In the genomic region with DNA sequence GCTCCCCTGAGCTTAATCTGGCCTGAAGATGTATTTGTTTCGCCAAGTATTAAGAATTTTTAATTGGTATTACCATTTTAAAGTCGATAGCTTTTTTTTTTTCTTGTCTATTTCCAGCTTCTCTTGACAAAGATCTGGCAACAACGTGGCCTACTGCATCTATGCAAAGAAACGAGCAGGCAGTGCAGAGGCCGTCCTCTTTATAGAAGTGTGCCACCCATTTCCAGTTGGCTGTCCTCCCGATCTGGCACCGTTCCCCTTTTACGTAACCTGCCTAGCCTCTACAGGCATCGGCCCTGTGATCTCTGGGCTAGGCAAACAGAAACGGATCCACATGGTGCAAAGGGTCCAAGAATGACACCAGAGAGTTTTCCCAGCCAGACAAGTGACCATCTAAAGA, we compare ENCODE assay signal across 7 mouse cellular contexts. TPM values are rescaled to one million over a fixed set of nuclear protein-coding genes. Genes with fewer than 3 reads are reported as not detected.
DNase-seq lines count a peak whose midpoint lies in the region; ATAC-seq and TF ChIP-seq lines count a peak whose summit lies in the region.

No protein-coding gene starts in this region.

- peaks cover 9 to 13% of the 10 kb centered on the region in 2 experiments; a peak in 2 of 4 replicates for H3K4me1 ChIP-seq in MEL (ENCODE audit: control insufficient read depth in 1 of 2, insufficient read depth in 2 of 2, low read length in 2 of 2)
- peaks cover 10 to 21% of the 10 kb centered on the region in 2 experiments for H3K4me1 ChIP-seq in heart, embryonic 14.5 days (ENCODE audit: control insufficient read depth in 2 of 2, insufficient read depth in 2 of 2, low read length in 2 of 2)

- peak overlapping the region; percentile 79 for H3K4me2 ChIP-seq in heart, embryonic 14.5 days (ENCODE audit: low read length)

- no peak for TF ChIP-seq CTCF in MEL (IDR thresholded peaks at IDR 0.05 in 2 of 3, conservative IDR thresholded peaks at IDR 0.05 in 1 of 3; ENCODE audit: control insufficient read depth in 1 of 3, insufficient read depth in 1 of 3, low read depth in 2 of 3, low read length in 3 of 3, poor library complexity in 1 of 3, severe bottlenecking in 1 of 3)
- TF ChIP-seq CTCF in left cerebral cortex, adult 2 months (IDR thresholded peaks at IDR 0.05): no peak

- WGBS in heart, embryonic 14.5 days: 26% methylated on average over 10 of the region's 10 CpGs

- H3K27me3 ChIP-seq in MEL (ENCODE audit: control insufficient read depth in 1 of 2, insufficient read depth in 2 of 2, low read length in 2 of 2): no peaks in the 10 kb centered on the region
- H3K27me3 ChIP-seq in heart, embryonic 14.5 days (ENCODE audit: control insufficient read depth, insufficient read depth, low read length): no peaks in the 10 kb centered on the region
- H3K27me3 ChIP-seq in splenic B cell, adult 2 months (ENCODE audit: control insufficient read depth, insufficient read depth, low read length, poor library complexity, severe bottlenecking): no peaks in the 10 kb centered on the region

- peak overlapping the region; percentile 71 for H3K27ac ChIP-seq in MEL (ENCODE audit: control insufficient read depth, low read depth, low read length)
- peak overlapping the region in 1 of 2 experiments; percentile 57; a peak in 1 of 4 replicates for H3K27ac ChIP-seq in heart, embryonic 14.5 days (replicated peaks in 1 of 2; ENCODE audit: control insufficient read depth in 1 of 2, insufficient read depth in 1 of 2, low read depth in 2 of 2, low read length in 2 of 2)
- no peak overlapping the region; the same call in 1 of the 2 replicates for H3K27ac ChIP-seq in left cerebral cortex, adult 2 months

- intact Hi-C loops in left cerebral cortex, adult 2 months (cut with DNase I): loop anchor here (2.0 to 5.0 kb wide), 3 partner anchors 41 to 323 kb away; a partner anchor contains a TSS

- no peaks in the 10 kb centered on the region for H3K9me3 ChIP-seq in MEL (replicated peaks; ENCODE audit: insufficient read depth, low read length)
- H3K9me3 ChIP-seq in heart, embryonic 14.5 days (ENCODE audit: control insufficient read depth, low read length): no peaks in the 10 kb centered on the region

- no peak; the same call in 1 of the 2 replicates for ATAC-seq in heart, embryonic 14.5 days (ENCODE audit: insufficient number of reproducible peaks, insufficient read depth, low FRiP score, low read depth)
- ATAC-seq in megakaryocyte, adult 5-6 weeks (ENCODE audit: poor library complexity, severe bottlenecking): peak; percentile 66

- H3K36me3 ChIP-seq in MEL (ENCODE audit: control insufficient read depth in 1 of 2, insufficient read depth in 2 of 2, low read length in 2 of 2): peaks cover 0 to 9% of the 10 kb centered on the region in 2 experiments; a peak in 2 of 4 replicates
- no peaks in the 10 kb centered on the region for H3K36me3 ChIP-seq in heart, embryonic 14.5 days (ENCODE audit: control insufficient read depth, insufficient read depth, low read length)
- H3K36me3 ChIP-seq in splenic B cell, adult 2 months (ENCODE audit: control insufficient read depth, insufficient read depth, low read length, poor library complexity, severe bottlenecking): no peaks in the 10 kb centered on the region

- TF ChIP-seq RAD21 in MEL (IDR thresholded peaks at IDR 0.05; ENCODE audit: low read depth, low read length): no peak

- peak in 1 of 2 experiments; percentile 78; a peak in 2 of 4 replicates for TF ChIP-seq POLR2A in MEL (IDR thresholded peaks at IDR 0.05; ENCODE audit: control insufficient read depth in 1 of 2, insufficient read depth in 1 of 2, low read depth in 1 of 2, low read length in 2 of 2, poor library complexity in 1 of 2)

- DNase-seq in 416B (ENCODE audit: low read depth) (peak; percentile 97), MEL (ENCODE audit: low read depth, low spot score) (peak; percentile 96)
- peak; percentile 92 for DNase-seq in cerebellum, adult 9-11 months
- peak; percentile 43 to 52 for DNase-seq in left cerebral cortex, adult 2 months (ENCODE audit: extremely low spot score in 1 of 2, low spot score in 2 of 2)
- DNase-seq in splenic B cell, adult 2 months (ENCODE audit: low read depth, low spot score): peak; percentile 78

- no peak for TF ChIP-seq EP300 in MEL (IDR thresholded peaks at IDR 0.05; ENCODE audit: low read depth in 1 of 2, low read length in 2 of 2)

- H3K4me3 ChIP-seq in MEL (ENCODE audit: control insufficient read depth in 1 of 2, insufficient read depth in 1 of 2, low read depth in 2 of 2, low read length in 2 of 2): peak overlapping the region; percentile 30 to 91
- H3K4me3 ChIP-seq in heart, embryonic 14.5 days (ENCODE audit: control insufficient read depth in 1 of 2, insufficient read depth in 1 of 2, low read depth in 1 of 2, low read length in 2 of 2): peak overlapping the region in 1 of 2 experiments; percentile 9; a peak in 1 of 4 replicates
- H3K4me3 ChIP-seq in left cerebral cortex, adult 2 months: no peak overlapping the region

- H3K79me2 ChIP-seq in MEL (ENCODE audit: control insufficient read depth, insufficient read depth, low read length, poor library complexity): peaks cover 33% of the 10 kb centered on the region

- peak overlapping the region; percentile 99 for H3K9ac ChIP-seq in MEL (ENCODE audit: control insufficient read depth, low read depth, low read length, poor library complexity, severe bottlenecking)
- H3K9ac ChIP-seq in heart, embryonic 14.5 days (ENCODE audit: low read length): peak overlapping the region; percentile 44; the same call in 1 of the 2 replicates

TF ChIP-seq in MEL, 35 proteins besides CTCF, POLR2A, EP300 and RAD21:
- peak; percentile 88 for TF ChIP-seq TBP (IDR thresholded peaks at IDR 0.05; ENCODE audit: low read depth, low read length)
- TF ChIP-seq MAZ (IDR thresholded peaks at IDR 0.05; ENCODE audit: low read depth, low read length): no peak
- peak; percentile 31; the same call in 1 of the 2 replicates for TF ChIP-seq BHLHE40 (IDR thresholded peaks at IDR 0.05; ENCODE audit: borderline replicate concordance, low read depth, low read length)
- peak; percentile 77; the same call in 1 of the 2 replicates for TF ChIP-seq MXI1 (IDR thresholded peaks at IDR 0.05; ENCODE audit: low read depth, low read length)
- TF ChIP-seq USF2 (IDR thresholded peaks at IDR 0.05; ENCODE audit: borderline replicate concordance in 1 of 2, insufficient read depth in 1 of 2, low read depth in 1 of 2, low read length in 2 of 2): no peak
- peak; percentile 57; the same call in 1 of the 2 replicates for TF ChIP-seq MYC (IDR thresholded peaks at IDR 0.05; ENCODE audit: low read depth, low read length)
- peak; percentile 79 for TF ChIP-seq ETS1 (IDR thresholded peaks at IDR 0.05; ENCODE audit: low read depth, low read length)
- TF ChIP-seq POLR2AphosphoS2 (IDR thresholded peaks at IDR 0.05; ENCODE audit: low read length): no peak
- TF ChIP-seq SIN3A (IDR thresholded peaks at IDR 0.05; ENCODE audit: low read length): peak; percentile 79
- TF ChIP-seq KAT2A (conservative IDR thresholded peaks at IDR 0.05; ENCODE audit: low read depth, low read length): no peak
- TF ChIP-seq NELFE (IDR thresholded peaks at IDR 0.05; ENCODE audit: low read depth, low read length): peak; percentile 48
- peak; percentile 84 for TF ChIP-seq MAX (IDR thresholded peaks at IDR 0.05; ENCODE audit: low read length)
- TF ChIP-seq ZNF384 (IDR thresholded peaks at IDR 0.05; ENCODE audit: low read depth, low read length): peak; percentile 57

RNA-seq across cellular contexts. Expression of a gene that starts 1.9 kb away (rescaled TPM):
- total RNA-seq in MEL (2012; rRNA removed): 9.8 and 10.8 TPM in 2 replicates
- 10 to 100 TPM in 1 of 2 experiments, not detected in 1; 17.8 TPM for polyA plus RNA-seq in MEL (2012; ENCODE audit: insufficient read depth in 1 of 2, insufficient read length in 2 of 2, low read depth in 1 of 2, low replicate concordance in 2 of 2, missing spikeins in 1 of 2)
- 10.3 and 13.0 TPM in 2 replicates for polyA plus RNA-seq in heart, embryonic 14.5 days (2014; fragmentation: Nextera tagmentation; extraction: Ambion mirVana)
- 10 to 100 TPM; 36.7 to 37.7 TPM for total RNA-seq in left cerebral cortex, adult 2 months (2021)
- 58.6 and 64.1 TPM in 2 replicates for total RNA-seq in megakaryocyte, adult 5-6 weeks (2015)
- total RNA-seq in megakaryocyte, adult 5-6 weeks (2017): 29.9 and 57.6 TPM in 2 replicates

RNA-seq across cellular contexts. Expression of a gene that starts 41.1 kb away (rescaled TPM):
- total RNA-seq in MEL (2012; rRNA removed): 23.9 and 31.6 TPM in 2 replicates
- 10 to 100 TPM in 1 of 2 experiments, not detected in 1; 18.3 TPM for polyA plus RNA-seq in MEL (2012; ENCODE audit: insufficient read depth in 1 of 2, insufficient read length in 2 of 2, low read depth in 1 of 2, low replicate concordance in 2 of 2, missing spikeins in 1 of 2)
- polyA plus RNA-seq in heart, embryonic 14.5 days (2014; fragmentation: Nextera tagmentation; extraction: Ambion mirVana): 13.8 and 15.9 TPM in 2 replicates
- total RNA-seq in left cerebral cortex, adult 2 months (2021): 10 to 100 TPM; 17.3 to 19.9 TPM
- total RNA-seq in megakaryocyte, adult 5-6 weeks (2015): 1.6 and 2.4 TPM in 2 replicates
- 1.4 and 4.3 TPM in 2 replicates for total RNA-seq in megakaryocyte, adult 5-6 weeks (2017)

RNA-seq across cellular contexts. Expression of a gene that starts 41.2 kb away (rescaled TPM):
- total RNA-seq in MEL (2012; rRNA removed): 9.4 and 13.7 TPM in 2 replicates
- polyA plus RNA-seq in MEL (2012; ENCODE audit: insufficient read depth in 1 of 2, insufficient read length in 2 of 2, low read depth in 1 of 2, low replicate concordance in 2 of 2, missing spikeins in 1 of 2): 10 to 100 TPM in 1 of 2 experiments, not detected in 1; 12.7 TPM
- polyA plus RNA-seq in heart, embryonic 14.5 days (2014; fragmentation: Nextera tagmentation; extraction: Ambion mirVana): 42.3 and 44.6 TPM in 2 replicates
- 10 to 100 TPM; 32.9 to 40.3 TPM for total RNA-seq in left cerebral cortex, adult 2 months (2021)
- total RNA-seq in megakaryocyte, adult 5-6 weeks (2015): 10.3 and 12.6 TPM in 2 replicates
- total RNA-seq in megakaryocyte, adult 5-6 weeks (2017): 4.2 and 5.2 TPM in 2 replicates
